Mouse (Mus musculus): ENCODE data around the gene Sh3gl2. TPM values are rescaled to one million over a fixed set of nuclear protein-coding genes. Genes with fewer than 3 reads are reported as not detected.

Gene Sh3gl2
- total RNA-seq, 2 experiments from 2014 or later, result 2.3 to 3.0 TPM

GRCm38 (mm10) chr4:85300610-85301405, 95.9 kb downstream of the Sh3gl2 start:
- intact Hi-C loops (cut with DNase I), result no loop called here
- DNase-seq, result no peak

- intact Hi-C loops (cut with DNase I), result no loop called here
- no peak for DNase-seq
Measured at GRCm38 (mm10) chr4:85305912-85306573, 101.1 kb downstream of the Sh3gl2 start.

GRCm38 (mm10) chr4:85319092-85319491, 114.2 kb downstream of the Sh3gl2 start:
- intact Hi-C loops (cut with DNase I), result no loop called here
- DNase-seq, result no peak

- intact Hi-C loops (cut with DNase I), result no loop called here
- no peak for DNase-seq
Measured at GRCm38 (mm10) chr4:85325454-85325853, 120.5 kb downstream of the Sh3gl2 start.

- DNase-seq, result no peak
- intact Hi-C loops (cut with DNase I), result no loop called here
Measured at GRCm38 (mm10) chr4:85326052-85326451, 121.1 kb downstream of the Sh3gl2 start.

GRCm38 (mm10) chr4:85334688-85335200, 129.8 kb downstream of the Sh3gl2 start:
- intact Hi-C loops (cut with DNase I), result no loop called here
- DNase-seq, result no peak

- DNase-seq, result no peak
- intact Hi-C loops (cut with DNase I), result no loop called here
Measured at GRCm38 (mm10) chr4:85336356-85336755, 131.4 kb downstream of the Sh3gl2 start.

GRCm38 (mm10) chr4:85339126-85339525, 134.2 kb downstream of the Sh3gl2 start:
- DNase-seq, result no peak
- intact Hi-C loops (cut with DNase I), result no loop called here

GRCm38 (mm10) chr4:85340686-85341085, 135.8 kb downstream of the Sh3gl2 start:
- intact Hi-C loops (cut with DNase I), result no loop called here
- no peak for DNase-seq

- intact Hi-C loops (cut with DNase I), result no loop called here
- no peak for DNase-seq
Measured at GRCm38 (mm10) chr4:85345911-85346310, 141.0 kb downstream of the Sh3gl2 start.

GRCm38 (mm10) chr4:85348079-85348643, 143.2 kb downstream of the Sh3gl2 start:
- intact Hi-C loops (cut with DNase I), result no loop called here

GRCm38 (mm10) chr4:85362661-85363060, 157.7 kb downstream of the Sh3gl2 start:
- intact Hi-C loops (cut with DNase I), result no loop called here
- no peak for DNase-seq

More at GRCm38 (mm10) chr4:85348079-85348643, 143.2 kb downstream of the Sh3gl2 start:
- no peak for DNase-seq

- DNase-seq, result no peak
- intact Hi-C loops (cut with DNase I), result no loop called here
Measured at GRCm38 (mm10) chr4:85363205-85363604, 158.3 kb downstream of the Sh3gl2 start.

- intact Hi-C loops (cut with DNase I), result no loop called here
- DNase-seq, result no peak
Measured at GRCm38 (mm10) chr4:85371036-85371435, 166.1 kb downstream of the Sh3gl2 start.

GRCm38 (mm10) chr4:85374801-85375200, 169.9 kb downstream of the Sh3gl2 start:
- intact Hi-C loops (cut with DNase I), result no loop called here
- DNase-seq, result no peak

- DNase-seq, result no peak
Measured at GRCm38 (mm10) chr4:85376187-85376586, 171.3 kb downstream of the Sh3gl2 start.

GRCm38 (mm10) chr4:85376610-85377009, 171.7 kb downstream of the Sh3gl2 start:
- intact Hi-C loops (cut with DNase I), result no loop called here
- DNase-seq, result no peak

More at GRCm38 (mm10) chr4:85376187-85376586, 171.3 kb downstream of the Sh3gl2 start:
- intact Hi-C loops (cut with DNase I), result no loop called here

- intact Hi-C loops (cut with DNase I), result no loop called here
- DNase-seq, result no peak
Measured at GRCm38 (mm10) chr4:85385241-85385640, 180.3 kb downstream of the Sh3gl2 start.

- intact Hi-C loops (cut with DNase I), result no loop called here
- no peak for DNase-seq
Measured at GRCm38 (mm10) chr4:85387676-85388075, 182.8 kb downstream of the Sh3gl2 start.

GRCm38 (mm10) chr4:85391795-85392194, 186.9 kb downstream of the Sh3gl2 start:
- intact Hi-C loops (cut with DNase I), result loop anchor here (1.0 kb wide), 1 partner anchor 229 kb away; no protein-coding TSS in a partner anchor
- no peak for DNase-seq

- intact Hi-C loops (cut with DNase I), result no loop called here
- DNase-seq, result no peak
Measured at GRCm38 (mm10) chr4:85398765-85399164, 193.8 kb downstream of the Sh3gl2 start.

Data from heart, postnatal 36 days (tissue).